Mouse (Mus musculus) spleen, postnatal 4 days (tissue): ENCODE results near the gene R3hdm2.

ENCODE experiments used
- DNase-seq, 2 experiments: peaks; one replicate each; pipeline ENCODE4 v3.0.0; 2022; ENCODE audit warnings: low spot score in 2 of 2

Gene R3hdm2

GRCm38 (mm10) chr10:127543916-127544315 lies 163.8 kb downstream of the R3hdm2 start:
- DNase-seq = no peak

- no peak for DNase-seq
Observed at GRCm38 (mm10) chr10:127544375-127544774, 164.2 kb downstream of the R3hdm2 start.

- no peak for DNase-seq
Observed at GRCm38 (mm10) chr10:127546505-127546904, 166.4 kb downstream of the R3hdm2 start.

- no peak for DNase-seq
Observed at GRCm38 (mm10) chr10:127548236-127548635, 168.1 kb downstream of the R3hdm2 start.
